8 mouse cellular contexts compared by ENCODE assay signal in genomic region chr7:16314221-16314775, GRCm38 (mm10). TPM values are rescaled to one million over a fixed set of nuclear protein-coding genes. Genes with fewer than 3 reads are reported as not detected.
DNase-seq lines count a peak whose midpoint lies in the region; ATAC-seq and TF ChIP-seq lines count a peak whose summit lies in the region.

No protein-coding gene starts in this region.

- H3K9me3 ChIP-seq in megakaryocyte, embryonic 14.5 days = no peaks in the 10 kb centered on the region
- H3K9me3 ChIP-seq in limb, embryonic 12.5 days = no peaks in the 10 kb centered on the region
- no peaks in the 10 kb centered on the region for H3K9me3 ChIP-seq in stomach, embryonic 15.5 days

- no peak for TF ChIP-seq CTCF in cerebellum, adult 2 months (IDR thresholded peaks at IDR 0.05; ENCODE audit: borderline replicate concordance, insufficient read depth, low read depth, low read length)

- peak overlapping the region; percentile 99 for H3K4me2 ChIP-seq in limb, embryonic 12.5 days
- peak overlapping the region; percentile 99 for H3K4me2 ChIP-seq in stomach, embryonic 15.5 days

- peak overlapping the region; percentile 74 for H3K9ac ChIP-seq in limb, embryonic 12.5 days (replicated peaks)
- H3K9ac ChIP-seq in stomach, embryonic 15.5 days = 0 out of 2 replicates have a peak overlapping the region, but pooled peaks have one; percentile 16

- H3K4me3 ChIP-seq in cerebellum, adult 2 months (replicated peaks; ENCODE audit: insufficient read depth, low read depth, low read length) = peak overlapping the region; percentile 65
- peak overlapping the region; percentile 99 for H3K4me3 ChIP-seq in megakaryocyte, embryonic 14.5 days (replicated peaks)
- H3K4me3 ChIP-seq in limb, embryonic 12.5 days (replicated peaks) = peak overlapping the region; percentile 69
- peak overlapping the region; percentile 74 for H3K4me3 ChIP-seq in stomach, embryonic 15.5 days (replicated peaks)

- TF ChIP-seq POLR2A in cerebellum, adult 2 months (IDR thresholded peaks at IDR 0.05; ENCODE audit: borderline replicate concordance, insufficient read depth, low read length) = no peak

- H3K36me3 ChIP-seq in megakaryocyte, embryonic 14.5 days (replicated peaks; ENCODE audit: low read length) = peaks cover 74% of the 10 kb centered on the region
- peaks cover 12% of the 10 kb centered on the region for H3K36me3 ChIP-seq in limb, embryonic 12.5 days
- H3K36me3 ChIP-seq in stomach, embryonic 15.5 days = no peaks in the 10 kb centered on the region

- 12% methylated on average over 13 of the region's 13 CpGs for WGBS in cerebellum, adult 2 months
- WGBS in limb, embryonic 12.5 days = 9% methylated on average over 13 of the region's 13 CpGs
- WGBS in stomach, embryonic 15.5 days = 14% methylated on average over 13 of the region's 13 CpGs

- H3K4me1 ChIP-seq in cerebellum, adult 2 months (ENCODE audit: control insufficient read depth, insufficient read depth, low read length) = peaks cover 4% of the 10 kb centered on the region; the same call in 1 of the 2 replicates
- peaks cover 47% of the 10 kb centered on the region for H3K4me1 ChIP-seq in megakaryocyte, embryonic 14.5 days
- peaks cover 52% of the 10 kb centered on the region for H3K4me1 ChIP-seq in limb, embryonic 12.5 days (replicated peaks)
- peaks cover 47% of the 10 kb centered on the region for H3K4me1 ChIP-seq in stomach, embryonic 15.5 days

- no peak for ATAC-seq in megakaryocyte, adult 5-6 weeks (ENCODE audit: poor library complexity, severe bottlenecking)
- peak; percentile 29 for ATAC-seq in limb, embryonic 12.5 days (ENCODE audit: insufficient number of reproducible peaks, insufficient read depth, low FRiP score, low TSS enrichment, low read depth)
- no peak for ATAC-seq in stomach, embryonic 15.5 days (ENCODE audit: insufficient read depth, low FRiP score, low read depth)
- ATAC-seq in megakaryocyte progenitor cell, adult 5-6 weeks (replicated peaks; ENCODE audit: poor library complexity) = no peak

- DNase-seq in cerebellum, adult 2 months = peak in 1 of 2 experiments; percentile 86
- DNase-seq in cerebellum, postnatal 4 days (ENCODE audit: low spot score in 2 of 2) = no peak
- no peak for DNase-seq in adrenal gland, postnatal 25 days

- peak overlapping the region; percentile 80 for H3K27ac ChIP-seq in cerebellum, adult 2 months (ENCODE audit: insufficient read depth, low read length)
- H3K27ac ChIP-seq in limb, embryonic 12.5 days = peak overlapping the region; percentile 92
- H3K27ac ChIP-seq in stomach, embryonic 15.5 days = peak overlapping the region; percentile 97

- no peaks in the 10 kb centered on the region for H3K27me3 ChIP-seq in cerebellum, adult 2 months (ENCODE audit: control insufficient read depth, insufficient read depth, low read length)
- no peaks in the 10 kb centered on the region for H3K27me3 ChIP-seq in megakaryocyte, embryonic 14.5 days (replicated peaks)
- peaks cover 29% of the 10 kb centered on the region for H3K27me3 ChIP-seq in limb, embryonic 12.5 days
- H3K27me3 ChIP-seq in stomach, embryonic 15.5 days (replicated peaks) = no peaks in the 10 kb centered on the region

RNA-seq across cellular contexts. Expression of gene Bbc3, which starts 6.1 kb away (rescaled TPM):
- polyA plus RNA-seq in cerebellum, adult 2 months (2012; rRNA removed) = 17.0 and 20.3 TPM in 2 replicates
- 1,043 and 5,254 TPM in 2 replicates for polyA plus RNA-seq in megakaryocyte, embryonic 14.5 days (2012; ENCODE audit: insufficient read depth, low replicate concordance)
- total RNA-seq in megakaryocyte, adult 5-6 weeks (2015) = 1.5 and 3.3 TPM in 2 replicates
- total RNA-seq in megakaryocyte, adult 5-6 weeks (2017) = 1.1 and 3.0 TPM in 2 replicates
- polyA plus RNA-seq in limb, embryonic 12.5 days (2016; fragmentation: Nextera tagmentation; extraction: Ambion mirVana) = 8.2 and 9.3 TPM in 2 replicates
- polyA plus RNA-seq in stomach, embryonic 15.5 days (2015; fragmentation: Nextera tagmentation; extraction: Ambion mirVana) = 6.7 and 7.4 TPM in 2 replicates
- 0.25 and 1.8 TPM in 2 replicates for total RNA-seq in megakaryocyte progenitor cell, adult 5-6 weeks (2015)
- 0.84 and 1.2 TPM in 2 replicates for total RNA-seq in megakaryocyte progenitor cell, adult 5-6 weeks (2017)
- 6.8 and 11.5 TPM in 2 replicates for total RNA-seq in adrenal gland, postnatal 25 days (2021)

RNA-seq across cellular contexts. Expression of gene Ccdc9, which starts 27.7 kb away (rescaled TPM):
- 81.1 and 91.1 TPM in 2 replicates for polyA plus RNA-seq in cerebellum, adult 2 months (2012; rRNA removed)
- polyA plus RNA-seq in megakaryocyte, embryonic 14.5 days (2012; ENCODE audit: insufficient read depth, low replicate concordance) = 27.8 and 101 TPM in 2 replicates
- total RNA-seq in megakaryocyte, adult 5-6 weeks (2015) = 26.0 and 30.3 TPM in 2 replicates
- 117 and 121 TPM in 2 replicates for total RNA-seq in megakaryocyte, adult 5-6 weeks (2017)
- polyA plus RNA-seq in limb, embryonic 12.5 days (2016; fragmentation: Nextera tagmentation; extraction: Ambion mirVana) = 43.1 and 44.7 TPM in 2 replicates
- 26.7 and 27.0 TPM in 2 replicates for polyA plus RNA-seq in stomach, embryonic 15.5 days (2015; fragmentation: Nextera tagmentation; extraction: Ambion mirVana)
- total RNA-seq in megakaryocyte progenitor cell, adult 5-6 weeks (2015) = 17.3 and 19.8 TPM in 2 replicates
- 87.9 and 99.6 TPM in 2 replicates for total RNA-seq in megakaryocyte progenitor cell, adult 5-6 weeks (2017)
- 83.5 and 93.6 TPM in 2 replicates for total RNA-seq in adrenal gland, postnatal 25 days (2021)

RNA-seq across cellular contexts. Expression of gene Inafm1, which starts 40.9 kb away (rescaled TPM):
- polyA plus RNA-seq in cerebellum, adult 2 months (2012; rRNA removed) = 60.1 and 61.1 TPM in 2 replicates
- 53.8 and 168 TPM in 2 replicates for polyA plus RNA-seq in megakaryocyte, embryonic 14.5 days (2012; ENCODE audit: insufficient read depth, low replicate concordance)
- total RNA-seq in megakaryocyte, adult 5-6 weeks (2015) = 7.3 and 8.7 TPM in 2 replicates
- total RNA-seq in megakaryocyte, adult 5-6 weeks (2017) = 3.7 and 5.4 TPM in 2 replicates
- polyA plus RNA-seq in limb, embryonic 12.5 days (2016; fragmentation: Nextera tagmentation; extraction: Ambion mirVana) = 13.9 and 17.6 TPM in 2 replicates
- 20.5 and 21.1 TPM in 2 replicates for polyA plus RNA-seq in stomach, embryonic 15.5 days (2015; fragmentation: Nextera tagmentation; extraction: Ambion mirVana)
- total RNA-seq in megakaryocyte progenitor cell, adult 5-6 weeks (2015) = 5.0 and 11.3 TPM in 2 replicates
- 5.2 and 6.8 TPM in 2 replicates for total RNA-seq in megakaryocyte progenitor cell, adult 5-6 weeks (2017)
- total RNA-seq in adrenal gland, postnatal 25 days (2021) = 15.6 and 26.0 TPM in 2 replicates

RNA-seq across cellular contexts. Expression of gene C5ar1, which starts 55.0 kb away (rescaled TPM):
- 0.75 and 0.95 TPM in 2 replicates for polyA plus RNA-seq in cerebellum, adult 2 months (2012; rRNA removed)
- 2.0 and 6.6 TPM in 2 replicates for polyA plus RNA-seq in megakaryocyte, embryonic 14.5 days (2012; ENCODE audit: insufficient read depth, low replicate concordance)
- total RNA-seq in megakaryocyte, adult 5-6 weeks (2015) = 49.8 TPM in 2 replicates
- 13.6 and 22.2 TPM in 2 replicates for total RNA-seq in megakaryocyte, adult 5-6 weeks (2017)
- 0.45 and 0.91 TPM in 2 replicates for polyA plus RNA-seq in limb, embryonic 12.5 days (2016; fragmentation: Nextera tagmentation; extraction: Ambion mirVana)
- 3.7 and 4.1 TPM in 2 replicates for polyA plus RNA-seq in stomach, embryonic 15.5 days (2015; fragmentation: Nextera tagmentation; extraction: Ambion mirVana)
- total RNA-seq in megakaryocyte progenitor cell, adult 5-6 weeks (2015) = 2.4 and 4.0 TPM in 2 replicates
- 0.57 and 1.2 TPM in 2 replicates for total RNA-seq in megakaryocyte progenitor cell, adult 5-6 weeks (2017)
- total RNA-seq in adrenal gland, postnatal 25 days (2021) = 2.0 and 3.2 TPM in 2 replicates

Comparison
In these comparisons a context has a peak if more than half of its experiments do, and no peak if none do; other contexts are left out.
1. RNA of gene Bbc3, which starts 6.1 kb away (polyA plus RNA-seq): 1,043 to 5,254 TPM in megakaryocyte, embryonic 14.5 days; 17.0 to 20.3 TPM in cerebellum, adult 2 months, 8.2 to 9.3 TPM in limb, embryonic 12.5 days and 6.7 to 7.4 TPM in stomach, embryonic 15.5 days; every median in the first group is over 10 times any median in the second.
2. Peak in every context shown above with its lines, with median percentiles within 50 percentile points of each other: H3K27ac ChIP-seq and H3K4me3 ChIP-seq.